In the genomic region with DNA sequence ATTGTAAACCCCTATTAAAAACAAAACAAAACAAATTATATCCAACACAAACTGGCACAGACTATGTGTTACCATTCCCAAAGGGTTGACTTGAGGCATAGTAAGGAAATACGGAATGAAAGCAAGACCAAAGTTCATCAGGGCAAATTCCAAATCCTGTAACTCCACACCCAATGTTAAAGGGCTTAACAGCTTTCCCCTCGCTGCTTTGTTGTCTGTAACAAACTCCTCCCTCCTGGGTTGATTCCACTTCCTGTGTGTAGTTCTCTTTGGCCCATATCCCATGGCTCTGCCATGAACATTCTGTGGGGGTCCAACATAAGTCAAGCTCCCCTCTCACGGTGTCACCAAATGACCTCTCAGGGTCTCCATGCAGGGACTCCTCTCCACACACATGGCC, we compare ENCODE assay signal across 24 mouse cellular contexts. TPM values are rescaled to one million over a fixed set of nuclear protein-coding genes. Genes with fewer than 3 reads are reported as not detected.
DNase-seq lines count a peak whose midpoint lies in the region; ATAC-seq and TF ChIP-seq lines count a peak whose summit lies in the region.
"Had no signal": no experiment of that assay in that cellular context is flagged by ENCODE, and none has a peak within 500 bp of the region (broad histone marks: within the 10 kb centered on the region; RNA-seq: fewer than 3 reads in every experiment).

No protein-coding gene starts in this region.

- TF ChIP-seq EP300 in liver, postnatal 0 days (IDR thresholded peaks at IDR 0.05; ENCODE audit: low read depth) = no peak

- H3K36me3 ChIP-seq in kidney, adult 2 months (ENCODE audit: control insufficient read depth, insufficient read depth, low read length) = no peaks in the 10 kb centered on the region
- H3K36me3 ChIP-seq in liver, adult 2 months (ENCODE audit: control insufficient read depth, insufficient read depth, low read length) = no peaks in the 10 kb centered on the region
- H3K36me3 ChIP-seq in liver, postnatal 0 days (replicated peaks; ENCODE audit: insufficient read depth, low read length) = no peaks in the 10 kb centered on the region
- no peaks in the 10 kb centered on the region for H3K36me3 ChIP-seq in intestine, postnatal 0 days (ENCODE audit: control insufficient read depth, insufficient read depth)
- no peaks in the 10 kb centered on the region for H3K36me3 ChIP-seq in small intestine, adult 2 months (ENCODE audit: control insufficient read depth, insufficient read depth, low read length)
- H3K36me3 ChIP-seq: embryonic facial prominence, embryonic 10.5 days; embryonic facial prominence, embryonic 12.5 days; G1E had no signal

- TF ChIP-seq CTCF in kidney, adult 2 months (conservative IDR thresholded peaks at IDR 0.05; ENCODE audit: insufficient read depth, insufficient read length, low read depth, low read length) = no peak
- TF ChIP-seq CTCF in liver, adult 2 months (IDR thresholded peaks at IDR 0.05; ENCODE audit: low read depth, low read length) = no peak
- TF ChIP-seq CTCF in liver, postnatal 0 days (IDR thresholded peaks at IDR 0.05; ENCODE audit: low read depth) = no peak
- TF ChIP-seq CTCF in intestine, postnatal 0 days (IDR thresholded peaks at IDR 0.05; ENCODE audit: low read depth) = no peak
- no peak for TF ChIP-seq CTCF in small intestine, adult 2 months (IDR thresholded peaks at IDR 0.05; ENCODE audit: extremely low read depth, insufficient read length, insufficient replicate concordance, low read depth, low read length)

- H3K9me3 ChIP-seq in liver, postnatal 0 days (ENCODE audit: low read length) = no peaks in the 10 kb centered on the region
- no peaks in the 10 kb centered on the region for H3K9me3 ChIP-seq in intestine, postnatal 0 days (ENCODE audit: control insufficient read depth)
- H3K9me3 ChIP-seq: embryonic facial prominence, embryonic 10.5 days; embryonic facial prominence, embryonic 12.5 days; G1E had no signal

- H3K4me3 ChIP-seq in kidney, adult 2 months (ENCODE audit: insufficient read depth, low read depth, low read length) = no peak overlapping the region
- no peak overlapping the region for H3K4me3 ChIP-seq in liver, adult 2 months (ENCODE audit: insufficient read depth, low read depth, low read length)
- no peak overlapping the region for H3K4me3 ChIP-seq in liver, postnatal 0 days (ENCODE audit: low read depth, low read length)
- no peak overlapping the region for H3K4me3 ChIP-seq in intestine, postnatal 0 days (ENCODE audit: low read depth, low read length)
- H3K4me3 ChIP-seq in small intestine, adult 2 months (ENCODE audit: low read depth, low read length) = no peak overlapping the region
- H3K4me3 ChIP-seq: embryonic facial prominence, embryonic 10.5 days; embryonic facial prominence, embryonic 12.5 days had no signal

- H3K9ac ChIP-seq in liver, adult 2 months (ENCODE audit: low read depth, low read length) = no peak overlapping the region
- H3K9ac ChIP-seq in liver, postnatal 0 days (replicated peaks) = no peak overlapping the region
- no peak overlapping the region for H3K9ac ChIP-seq in intestine, postnatal 0 days (ENCODE audit: low read depth, low read length)
- H3K9ac ChIP-seq: embryonic facial prominence, embryonic 12.5 days had no signal

- peak; percentile 19 for DNase-seq in kidney, adult 2 months
- no peak for DNase-seq in kidney, postnatal 36 days
- DNase-seq in liver, adult 2 months (ENCODE audit: extremely low read depth, low read depth, low spot score) = peak; percentile 41
- DNase-seq in liver, postnatal 0 days = no peak
- no peak for DNase-seq in cerebellum, adult 18-20 months
- no peak for DNase-seq in Muller cell, postnatal 12 days (ENCODE audit: inconsistent ontology term)
- DNase-seq: adrenal gland, adult 2 months; adrenal gland, postnatal 10 days; adrenal gland, postnatal 25 days; B cell, adult 2 months; cerebellum, adult 11 months; cerebellum, adult 2 months; cerebellum, adult 9-10 months; cerebellum, postnatal 10 days; cerebellum, postnatal 25 days had no signal

- ATAC-seq in liver, postnatal 0 days = no peak
- peak; percentile 75 for ATAC-seq in intestine, postnatal 0 days
- ATAC-seq: CD4-positive, CD25-positive, alpha-beta regulatory T cell, adult 4 months; forebrain, embryonic 14.5 days; forebrain, embryonic 16.5 days had no signal

- H3K4me1 ChIP-seq in kidney, adult 2 months (ENCODE audit: control insufficient read depth, insufficient read depth, low read length) = no peaks in the 10 kb centered on the region
- H3K4me1 ChIP-seq in liver, adult 2 months (ENCODE audit: control insufficient read depth, insufficient read depth, low read length) = no peaks in the 10 kb centered on the region; the same call in 1 of the 2 replicates
- H3K4me1 ChIP-seq in liver, postnatal 0 days (ENCODE audit: insufficient read depth) = no peaks in the 10 kb centered on the region
- 0 out of 2 replicates have a peak, but pooled peaks cover 4% of the 10 kb centered on the region for H3K4me1 ChIP-seq in intestine, postnatal 0 days (replicated peaks; ENCODE audit: control insufficient read depth, insufficient read depth, low read length)
- H3K4me1 ChIP-seq in small intestine, adult 2 months (ENCODE audit: control insufficient read depth, insufficient read depth, insufficient read length, low read length) = peaks cover 8% of the 10 kb centered on the region; the same call in 1 of the 2 replicates
- H3K4me1 ChIP-seq: embryonic facial prominence, embryonic 12.5 days had no signal

- no peak overlapping the region for H3K4me2 ChIP-seq in liver, postnatal 0 days (ENCODE audit: low read depth, low read length)
- H3K4me2 ChIP-seq in intestine, postnatal 0 days (replicated peaks; ENCODE audit: low read depth) = no peak overlapping the region
- H3K4me2 ChIP-seq: embryonic facial prominence, embryonic 12.5 days had no signal

- H3K27ac ChIP-seq in kidney, adult 2 months (ENCODE audit: insufficient read depth, low read depth, low read length) = no peak overlapping the region
- H3K27ac ChIP-seq in liver, adult 2 months (replicated peaks; ENCODE audit: insufficient read depth, low read depth, low read length) = no peak overlapping the region
- H3K27ac ChIP-seq in liver, postnatal 0 days (ENCODE audit: low read depth) = no peak overlapping the region
- H3K27ac ChIP-seq in intestine, postnatal 0 days (ENCODE audit: low read depth, low read length) = no peak overlapping the region
- 0 out of 2 replicates have a peak overlapping the region, but pooled peaks have one; percentile 42 for H3K27ac ChIP-seq in small intestine, adult 2 months (ENCODE audit: insufficient read depth, low read depth, low read length)
- H3K27ac ChIP-seq: embryonic facial prominence, embryonic 10.5 days; embryonic facial prominence, embryonic 12.5 days had no signal

- no peaks in the 10 kb centered on the region for H3K79me2 ChIP-seq in liver, adult 2 months (ENCODE audit: control insufficient read depth, insufficient read depth, low read length)

- TF ChIP-seq POLR2A in kidney, adult 2 months (IDR thresholded peaks at IDR 0.05; ENCODE audit: low read depth, low read length) = no peak
- no peak for TF ChIP-seq POLR2A in liver, adult 2 months (IDR thresholded peaks at IDR 0.05; ENCODE audit: extremely low read depth, insufficient read depth, low read length)
- no peak for TF ChIP-seq POLR2A in small intestine, adult 2 months (IDR thresholded peaks at IDR 0.05; ENCODE audit: low read depth, low read length)

- 26% methylated on average over 3 of the region's 3 CpGs for WGBS in kidney, adult 2 months
- WGBS in liver, adult 2 months = 31% methylated on average over 3 of the region's 3 CpGs
- WGBS in liver, postnatal 0 days (ENCODE audit: insufficient replicate concordance) = 59% methylated on average over 3 of the region's 3 CpGs
- 47% methylated on average over 3 of the region's 3 CpGs for WGBS in intestine, postnatal 0 days
- 41% methylated on average over 3 of the region's 3 CpGs for WGBS in small intestine, adult 2 months

- no peaks in the 10 kb centered on the region for H3K27me3 ChIP-seq in kidney, adult 2 months (replicated peaks; ENCODE audit: control insufficient read depth, insufficient read depth, low read length)
- no peaks in the 10 kb centered on the region for H3K27me3 ChIP-seq in liver, adult 2 months (ENCODE audit: control insufficient read depth, insufficient read depth, low read length)
- H3K27me3 ChIP-seq in liver, postnatal 0 days (ENCODE audit: insufficient read depth, low read length) = peaks cover 10% of the 10 kb centered on the region
- H3K27me3 ChIP-seq in intestine, postnatal 0 days (replicated peaks; ENCODE audit: control insufficient read depth, insufficient read depth, low read length) = peaks cover 15% of the 10 kb centered on the region
- H3K27me3 ChIP-seq in small intestine, adult 2 months (ENCODE audit: control insufficient read depth, insufficient read depth, low read length) = no peaks in the 10 kb centered on the region

RNA-seq across cellular contexts. Expression of a gene that starts 8.8 kb away (rescaled TPM):
- not detected in 2 replicates for polyA plus RNA-seq in kidney, adult 2 months (2012; rRNA removed)
- total RNA-seq in liver, adult 2 months (2014; rRNA removed) = not detected in 2 replicates
- polyA plus RNA-seq in liver, adult 2 months (2012; rRNA removed) = not detected in 2 replicates
- polyA plus RNA-seq in liver, postnatal 0 days (2015; fragmentation: Nextera tagmentation; extraction: Ambion mirVana) = 0.05 TPM in 1 of 2 replicates, not detected in the other
- polyA plus RNA-seq in intestine, postnatal 0 days (2015; fragmentation: Nextera tagmentation; extraction: Ambion mirVana) = 0.14 and 0.26 TPM in 2 replicates
- not detected in 2 replicates for polyA plus RNA-seq in small intestine, adult 2 months (2012; rRNA removed)
- total RNA-seq: CH12.LX had no signal
- polyA plus RNA-seq: CD4-positive, CD25-positive, alpha-beta regulatory T cell, adult 4 months; forebrain, embryonic 14.5 days; forebrain, embryonic 16.5 days; G1E had no signal

Comparison
In these comparisons a context has a peak if more than half of its experiments do, and no peak if none do; other contexts are left out.
1. DNase-seq: peak in kidney, adult 2 months (single experiment) and liver, adult 2 months (single experiment); none in kidney, postnatal 36 days (0 of 2), liver, postnatal 0 days (single experiment), cerebellum, adult 18-20 months (0 of 2) and Muller cell, postnatal 12 days (single experiment).